Mouse (Mus musculus): Measurements from ENCODE around the gene Dnajc21. TPM values are rescaled to one million over a fixed set of nuclear protein-coding genes. Genes with fewer than 3 reads are reported as not detected.
"Not testable (repeated sequence)": the region's sequence is repeated elsewhere in the genome, so short reads cannot be mapped to it uniquely, and the experiment has no call there.

Dnajc21 gene
- total RNA-seq (2018; cell fraction: chromatin; rRNA removed) = 10 to 100 TPM; 17.2 to 39.6 (median 28.1) TPM
- total RNA-seq (2018; cell fraction: cytosol; rRNA removed) = 10 to 100 TPM; 13.1 to 21.8 (median 16.5) TPM
- total RNA-seq (2018; cell fraction: nucleus; rRNA removed) = 10 to 100 TPM; 10.3 to 32.5 (median 17.0) TPM
- polyA plus RNA-seq (2018) = 10.5 to 32.9 TPM (median 24.5 TPM) in 3 replicates

DNA sequence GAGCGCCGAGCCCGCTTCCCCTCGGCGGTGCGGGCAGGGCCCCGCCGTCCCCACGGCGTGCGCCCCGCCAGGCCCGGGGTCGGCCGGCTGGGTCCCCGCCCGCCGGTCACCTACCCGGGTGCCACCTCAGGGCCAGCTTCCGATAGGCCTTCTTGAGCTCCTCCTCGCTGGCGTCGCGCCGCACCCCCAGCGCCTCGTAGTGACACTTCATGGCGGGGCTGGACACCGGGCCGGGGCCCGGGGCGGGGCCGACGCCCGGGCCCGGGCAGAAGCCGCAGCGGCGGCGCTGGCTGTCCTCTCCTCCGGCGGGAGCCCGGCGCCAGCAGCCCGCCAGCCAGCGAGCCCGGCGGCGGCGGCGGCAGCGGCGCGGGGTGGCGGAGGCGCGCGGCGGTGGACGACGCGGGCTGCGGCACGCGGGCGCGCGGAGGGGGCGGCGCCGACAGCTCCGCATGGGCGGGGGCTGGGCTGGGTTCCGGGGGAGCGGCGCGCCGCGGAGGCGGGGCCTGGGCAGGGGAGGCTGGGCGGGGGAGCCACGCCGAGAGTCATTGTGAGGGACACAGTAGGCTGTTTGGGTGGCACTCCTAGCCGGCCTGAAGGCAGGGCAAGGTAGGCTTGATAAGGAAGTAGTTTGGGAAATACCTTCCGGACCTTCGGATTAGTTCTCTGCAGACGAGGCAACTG, at the start of gene Dnajc21:
Gene Dnajc21, minus strand, starts transcription at position 366 of the 681 bp plus-strand sequence.
- WGBS (ENCODE audit: missing documents) = under 1% methylated on average over 53 of the region's 87 CpGs
- H3K79me2 ChIP-seq (ENCODE audit: inconsistent target) = peaks cover 45% of the 10 kb centered on the region
- peaks cover 1% of the 10 kb centered on the region; the same call in 1 of the 2 replicates for H3K36me3 ChIP-seq (ENCODE audit: inconsistent target)
- peak within 1 kb of the TSS; percentile 70 for H3K4me3 ChIP-seq (ENCODE audit: inconsistent target)
- no peak within 1 kb of the TSS for H3K27ac ChIP-seq

GRCm38 (mm10) chr15:10515166-10515565, 44.9 kb upstream of the Dnajc21 start:
- Histone ChIP-seq H3K4me3 (ENCODE audit: inconsistent target) (no peak overlapping the region), H3K27ac (no peak overlapping the region), H3K36me3 (ENCODE audit: inconsistent target) (no peaks in the 10 kb centered on the region), H3K79me2 (ENCODE audit: inconsistent target) (no peaks in the 10 kb centered on the region)
- WGBS (ENCODE audit: missing documents) = 98% methylated on average over 7 of the region's 7 CpGs

DNA sequence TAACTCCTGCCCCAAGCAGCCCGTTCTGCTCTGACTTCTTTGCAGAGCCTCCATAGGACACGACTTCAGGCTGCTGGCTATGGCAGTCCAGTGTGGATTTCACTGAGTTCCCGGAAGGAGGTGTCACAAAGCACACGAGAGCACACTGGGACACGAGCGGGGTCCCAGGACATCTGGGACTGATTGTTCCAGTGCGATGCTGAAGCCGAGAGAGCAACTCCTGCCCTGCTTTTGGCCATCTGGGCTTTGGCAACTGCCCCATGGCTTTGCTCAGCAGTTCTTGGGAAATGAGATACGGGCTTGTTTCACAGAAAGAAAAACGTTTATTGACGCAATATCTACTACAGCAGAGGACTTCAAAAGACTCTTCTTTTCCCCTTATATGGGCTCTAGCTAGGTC, 35.8 kb upstream of the Dnajc21 start:
- H3K36me3 ChIP-seq (ENCODE audit: inconsistent target) = no peaks in the 10 kb centered on the region
- no peak overlapping the region for H3K27ac ChIP-seq
- H3K79me2 ChIP-seq (ENCODE audit: inconsistent target) = no peaks in the 10 kb centered on the region
- WGBS (ENCODE audit: missing documents) = 87% methylated on average over 11 of the region's 11 CpGs
- H3K4me3 ChIP-seq (ENCODE audit: inconsistent target) = no peak overlapping the region

GRCm38 (mm10) chr15:10500838-10501719, 30.8 kb upstream of the Dnajc21 start:
- Histone ChIP-seq H3K79me2 (ENCODE audit: inconsistent target) (no peaks in the 10 kb centered on the region), H3K4me3 (ENCODE audit: inconsistent target) (no peak overlapping the region), H3K36me3 (ENCODE audit: inconsistent target) (no peaks in the 10 kb centered on the region), H3K27ac (no peak overlapping the region)
- WGBS (ENCODE audit: missing documents) = 58% methylated on average over 11 of the region's 11 CpGs

DNA sequence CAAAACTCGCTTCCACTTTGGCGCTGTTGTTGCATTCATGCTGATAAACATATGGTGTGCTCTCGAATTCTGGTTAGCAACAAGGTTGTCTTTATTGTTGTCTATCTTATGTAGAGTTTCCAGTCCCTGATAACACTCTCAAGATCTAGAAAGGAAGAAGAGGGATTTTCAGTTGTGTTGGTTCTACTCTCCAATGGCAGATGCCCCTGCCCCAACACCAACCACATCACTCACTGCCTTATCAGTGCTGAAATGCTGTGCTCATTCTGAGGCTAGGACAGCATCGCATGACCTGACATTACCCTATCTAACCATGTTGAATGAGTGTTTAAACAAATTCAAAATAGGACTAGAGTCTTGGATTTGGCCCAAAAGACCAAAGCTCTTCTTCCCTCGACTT, 29.7 kb upstream of the Dnajc21 start:
- H3K79me2 ChIP-seq (ENCODE audit: inconsistent target) = no peaks in the 10 kb centered on the region
- H3K36me3 ChIP-seq (ENCODE audit: inconsistent target) = no peaks in the 10 kb centered on the region
- 87% methylated on average over 5 of the region's 5 CpGs for WGBS (ENCODE audit: missing documents)
- no peak overlapping the region for H3K27ac ChIP-seq
- H3K4me3 ChIP-seq (ENCODE audit: inconsistent target) = no peak overlapping the region

GRCm38 (mm10) chr15:10499593-10499992, 29.3 kb upstream of the Dnajc21 start:
- Histone ChIP-seq H3K27ac (no peak overlapping the region), H3K79me2 (ENCODE audit: inconsistent target) (no peaks in the 10 kb centered on the region), H3K36me3 (ENCODE audit: inconsistent target) (no peaks in the 10 kb centered on the region), H3K4me3 (ENCODE audit: inconsistent target) (no peak overlapping the region)
- 78% methylated on average over 5 of the region's 5 CpGs for WGBS (ENCODE audit: missing documents)

DNA sequence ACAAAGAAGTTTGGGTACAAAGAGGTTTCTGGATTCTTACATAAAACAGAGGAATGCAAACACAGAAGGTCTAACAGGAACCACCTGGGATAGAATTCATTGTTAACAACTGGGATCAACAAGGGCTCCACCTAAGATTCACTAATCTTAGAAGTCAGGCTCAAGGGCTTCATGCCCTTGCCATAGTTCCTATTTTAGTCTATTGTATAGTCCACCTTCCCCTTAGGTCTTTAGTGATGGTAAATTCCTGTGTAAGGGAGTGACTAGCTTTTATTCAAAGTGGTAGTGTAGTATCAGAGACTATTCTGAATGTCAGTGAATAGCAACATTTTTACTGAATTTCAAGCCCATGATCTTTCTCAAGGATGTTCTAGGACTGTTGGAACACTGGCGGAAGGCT, 26.4 kb upstream of the Dnajc21 start:
- WGBS (ENCODE audit: missing documents) = 100% methylated on average over 1 of the region's 1 CpGs
- H3K4me3 ChIP-seq (ENCODE audit: inconsistent target); H3K27ac ChIP-seq: not testable (repeated sequence)

GRCm38 (mm10) chr15:10495944-10496343, 25.6 kb upstream of the Dnajc21 start:
- peaks cover 13% of the 10 kb centered on the region; the same call in 1 of the 2 replicates for H3K36me3 ChIP-seq (ENCODE audit: inconsistent target)
- H3K27ac ChIP-seq = no peak overlapping the region
- no peak overlapping the region for H3K4me3 ChIP-seq (ENCODE audit: inconsistent target)
- H3K79me2 ChIP-seq (ENCODE audit: inconsistent target) = no peaks in the 10 kb centered on the region
- 97% methylated on average over 11 of the region's 11 CpGs for WGBS (ENCODE audit: missing documents)

More for the DNA sequence above, 26.4 kb upstream of the Dnajc21 start:
- not testable (repeated sequence) for H3K79me2 ChIP-seq (ENCODE audit: inconsistent target)
- peaks cover 13% of the 10 kb centered on the region; the same call in 1 of the 2 replicates for H3K36me3 ChIP-seq (ENCODE audit: inconsistent target)

- Histone ChIP-seq H3K79me2 (ENCODE audit: inconsistent target) (peaks cover 6% of the 10 kb centered on the region), H3K36me3 (ENCODE audit: inconsistent target) (peaks cover 17% of the 10 kb centered on the region; the same call in 1 of the 2 replicates), H3K4me3 (ENCODE audit: inconsistent target) (no peak overlapping the region), H3K27ac (no peak overlapping the region)
- 92% methylated on average over 5 of the region's 5 CpGs for WGBS (ENCODE audit: missing documents)
These were observed 19.8 kb upstream of the Dnajc21 start for GRCm38 (mm10) chr15:10490101-10490500.

DNA sequence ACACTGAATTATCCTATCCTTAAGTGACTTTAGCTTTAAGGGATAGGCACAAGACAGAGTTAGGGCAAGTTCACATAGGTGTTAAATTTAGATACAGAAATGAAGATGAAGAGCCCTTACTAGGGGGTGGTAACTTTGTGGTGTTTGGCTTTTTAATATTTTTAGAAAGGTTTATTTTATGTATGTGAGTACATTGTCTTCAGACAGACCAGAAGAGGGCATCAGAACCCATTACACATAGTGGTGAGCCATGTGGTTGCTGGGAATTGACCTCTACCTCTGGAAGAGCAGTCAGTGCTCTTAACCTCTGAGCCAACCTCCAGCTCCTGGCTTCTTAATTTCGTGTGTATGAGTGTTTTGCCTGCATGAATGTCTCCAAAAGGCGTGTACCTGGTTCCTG, 16.9 kb upstream of the Dnajc21 start:
- H3K4me3 ChIP-seq (ENCODE audit: inconsistent target) = no peak overlapping the region
- H3K36me3 ChIP-seq (ENCODE audit: inconsistent target) = peaks cover 9% of the 10 kb centered on the region; the same call in 1 of the 2 replicates
- H3K79me2 ChIP-seq (ENCODE audit: inconsistent target) = peaks cover 35% of the 10 kb centered on the region
- WGBS (ENCODE audit: missing documents) = 61% methylated on average over 2 of the region's 2 CpGs
- H3K27ac ChIP-seq = no peak overlapping the region

DNA sequence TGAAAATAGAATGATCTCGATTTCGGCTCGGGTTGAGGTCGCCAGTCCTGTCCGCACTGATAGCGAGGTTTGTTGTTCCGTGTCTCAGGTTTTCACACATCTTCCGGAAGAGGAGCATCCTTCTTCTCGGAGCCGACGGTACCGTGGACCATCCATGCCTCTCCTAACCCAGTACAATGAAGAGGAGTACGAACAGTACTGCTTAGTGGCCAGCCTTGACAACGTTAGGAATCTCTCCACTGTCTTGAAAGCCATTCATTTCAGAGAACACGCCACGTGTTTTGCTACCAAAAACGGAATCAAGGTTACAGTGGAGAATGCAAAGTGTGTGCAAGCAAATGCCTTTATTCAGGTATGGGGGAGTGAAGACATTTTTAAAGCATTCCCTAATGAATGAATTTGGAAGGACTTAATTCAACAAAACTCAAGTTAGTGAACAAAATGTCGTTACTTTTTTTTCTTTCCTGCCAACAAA, 16.1 kb upstream of the Dnajc21 start:
- Histone ChIP-seq H3K27ac (no peak overlapping the region), H3K79me2 (ENCODE audit: inconsistent target) (peaks cover 41% of the 10 kb centered on the region), H3K36me3 (ENCODE audit: inconsistent target) (peaks cover 8% of the 10 kb centered on the region; the same call in 1 of the 2 replicates), H3K4me3 (ENCODE audit: inconsistent target) (peak overlapping the region; percentile 99)
- WGBS (ENCODE audit: missing documents) = 3% methylated on average over 18 of the region's 18 CpGs

DNA sequence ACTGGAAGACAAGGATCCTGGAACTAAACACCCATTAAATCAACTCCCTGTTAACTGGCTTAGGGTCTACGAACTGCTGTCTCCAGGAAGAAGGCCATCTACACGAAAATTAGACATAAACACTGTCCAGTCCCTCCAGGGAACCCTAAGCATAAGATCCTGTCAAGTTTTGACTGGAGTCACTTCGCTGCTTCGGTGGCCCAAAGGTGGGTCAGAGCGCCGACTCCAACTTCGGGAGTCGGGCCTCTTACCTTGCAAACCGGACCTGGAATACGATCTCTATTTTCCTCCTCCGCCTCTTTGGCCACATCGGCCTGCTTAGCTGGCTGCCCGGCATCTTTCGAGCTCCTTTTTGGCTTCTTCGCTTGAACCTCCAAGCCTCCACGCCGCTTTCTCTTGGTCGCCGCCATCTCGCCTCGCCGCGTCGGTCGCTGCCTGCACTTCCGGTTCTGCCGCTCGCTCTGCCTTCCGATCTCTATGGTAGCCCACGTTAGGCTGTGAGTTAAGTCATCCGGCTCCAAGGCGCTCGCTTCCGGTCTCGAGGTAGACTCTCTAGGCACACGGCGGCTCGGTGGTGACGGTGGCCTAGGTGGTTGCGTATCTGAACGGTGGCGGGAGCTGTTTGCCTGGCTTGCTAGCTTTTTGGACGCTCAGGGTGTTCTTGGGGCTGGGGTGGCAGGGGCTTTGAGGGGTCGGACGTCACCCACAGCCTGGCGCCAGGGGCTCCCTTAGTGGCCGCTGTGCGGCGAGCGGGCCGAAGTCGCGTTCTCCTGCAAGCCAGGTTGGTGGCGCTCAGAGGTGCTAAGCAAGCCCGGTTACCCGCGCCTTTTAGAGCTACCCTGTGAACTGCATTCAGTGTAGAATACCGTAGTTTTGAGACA, 15.4 kb upstream of the Dnajc21 start, which contains the start of the genes Brix1 and Rad1:
Gene Brix1, minus strand, starts transcription at position 464 of the 881 bp plus-strand sequence.
Gene Rad1, plus strand, starts transcription at position 535 of the 881 bp plus-strand sequence.
- Histone ChIP-seq H3K4me3 (ENCODE audit: inconsistent target) (peak within 1 kb of the TSS; percentile 99), H3K27ac (peak within 1 kb of the TSS; percentile 54), H3K79me2 (ENCODE audit: inconsistent target) (peaks cover 41% of the 10 kb centered on the region), H3K36me3 (ENCODE audit: inconsistent target) (peaks cover 9% of the 10 kb centered on the region; the same call in 1 of the 2 replicates)
- WGBS (ENCODE audit: missing documents) = under 1% methylated on average over 57 of the region's 58 CpGs

- 51% methylated on average over 3 of the region's 3 CpGs for WGBS (ENCODE audit: missing documents)
- Histone ChIP-seq H3K4me3 (ENCODE audit: inconsistent target) (peak overlapping the region; percentile 31), H3K79me2 (ENCODE audit: inconsistent target) (peaks cover 39% of the 10 kb centered on the region), H3K36me3 (ENCODE audit: inconsistent target) (peaks cover 8% of the 10 kb centered on the region), H3K27ac (no peak overlapping the region)
These were observed 625 bp upstream of the Dnajc21 start for GRCm38 (mm10) chr15:10470941-10471340.

Measured in macrophage (primary cell).